Mouse (Mus musculus): ENCODE measurements around the gene Galnt7.

Galnt7 gene

GRCm38 (mm10) chr8:57652456-57653055 is at the start of gene Galnt7:
Galnt7 (minus strand) TSS chr8:57653032.
- peak; percentile 76 for DNase-seq (ENCODE audit: low read depth)

GRCm38 (mm10) chr8:57688633-57689032 is 35.8 kb upstream of the Galnt7 start:
- DNase-seq (ENCODE audit: low read depth) = no peak

- no peak for DNase-seq (ENCODE audit: low read depth)
Measured at GRCm38 (mm10) chr8:57685803-57686202, 33.0 kb upstream of the Galnt7 start.

- DNase-seq (ENCODE audit: low read depth) = no peak
Measured at GRCm38 (mm10) chr8:57680044-57680443, 27.2 kb upstream of the Galnt7 start.

- DNase-seq (ENCODE audit: low read depth) = no peak
Measured at GRCm38 (mm10) chr8:57664121-57664520, 11.3 kb upstream of the Galnt7 start.

- DNase-seq (ENCODE audit: low read depth) = no peak
Measured at GRCm38 (mm10) chr8:57660019-57660418, 7.2 kb upstream of the Galnt7 start.

GRCm38 (mm10) chr8:57656446-57656845 is 3.6 kb upstream of the Galnt7 start:
- no peak for DNase-seq (ENCODE audit: low read depth)

- peak; percentile 61 for DNase-seq (ENCODE audit: low read depth)
Measured at GRCm38 (mm10) chr8:57654146-57654545, 1.3 kb upstream of the Galnt7 start.

- DNase-seq (ENCODE audit: low read depth) = no peak
Measured at GRCm38 (mm10) chr8:57653768-57654125, 915 bp upstream of the Galnt7 start.

- peak; percentile 74 for DNase-seq (ENCODE audit: low read depth)
Measured at GRCm38 (mm10) chr8:57653056-57653767, 380 bp upstream of the Galnt7 start.

- DNase-seq (ENCODE audit: low read depth) = peak; percentile 70
Measured at GRCm38 (mm10) chr8:57651689-57652455, 960 bp downstream of the Galnt7 start.

GRCm38 (mm10) chr8:57651357-57651688 is 1.5 kb downstream of the Galnt7 start:
- DNase-seq (ENCODE audit: low read depth) = no peak

- no peak for DNase-seq (ENCODE audit: low read depth)
Measured at GRCm38 (mm10) chr8:57650216-57650615, 2.6 kb downstream of the Galnt7 start.

- no peak for DNase-seq (ENCODE audit: low read depth)
Measured at GRCm38 (mm10) chr8:57647566-57647965, 5.3 kb downstream of the Galnt7 start.

GRCm38 (mm10) chr8:57644281-57644680 is 8.6 kb downstream of the Galnt7 start:
- DNase-seq (ENCODE audit: low read depth) = no peak

- no peak for DNase-seq (ENCODE audit: low read depth)
Measured at GRCm38 (mm10) chr8:57642722-57643121, 10.1 kb downstream of the Galnt7 start.

- DNase-seq (ENCODE audit: low read depth) = no peak
Measured at GRCm38 (mm10) chr8:57638925-57639324, 13.9 kb downstream of the Galnt7 start.

- peak; percentile 36 for DNase-seq (ENCODE audit: low read depth)
Measured at GRCm38 (mm10) chr8:57637599-57638280, 15.1 kb downstream of the Galnt7 start.

- no peak for DNase-seq (ENCODE audit: low read depth)
Measured at GRCm38 (mm10) chr8:57636698-57637097, 16.1 kb downstream of the Galnt7 start.

- no peak for DNase-seq (ENCODE audit: low read depth)
Measured at GRCm38 (mm10) chr8:57636281-57636680, 16.6 kb downstream of the Galnt7 start.

GRCm38 (mm10) chr8:57631780-57632179 is 21.1 kb downstream of the Galnt7 start:
- DNase-seq (ENCODE audit: low read depth) = no peak

GRCm38 (mm10) chr8:57630148-57630547 is 22.7 kb downstream of the Galnt7 start:
- DNase-seq (ENCODE audit: low read depth) = no peak

Data from induced T-regulatory cell, adult 2 months (primary cell).